Mouse (Mus musculus) MEL-GATA-1-ER (cell line): ENCODE measurements around the gene Rnf212.
"Not testable (repeated sequence)": the region's sequence is repeated elsewhere in the genome, so short reads cannot be mapped to it uniquely, and the experiment has no call there.

Source experiments
- DNase-seq: peaks from one replicate; pipeline ENCODE4 v3.0.0-alpha.2; 2012; ENCODE audit warnings: low read depth; ENCODE audit errors: extremely low read depth

The Rnf212 gene

GRCm38 (mm10) chr5:108774630-108775306 lies at the start of gene Rnf212:
Gene Rnf212 (minus strand): TSS chr5:108774982.
- DNase-seq: no peak

DNA sequence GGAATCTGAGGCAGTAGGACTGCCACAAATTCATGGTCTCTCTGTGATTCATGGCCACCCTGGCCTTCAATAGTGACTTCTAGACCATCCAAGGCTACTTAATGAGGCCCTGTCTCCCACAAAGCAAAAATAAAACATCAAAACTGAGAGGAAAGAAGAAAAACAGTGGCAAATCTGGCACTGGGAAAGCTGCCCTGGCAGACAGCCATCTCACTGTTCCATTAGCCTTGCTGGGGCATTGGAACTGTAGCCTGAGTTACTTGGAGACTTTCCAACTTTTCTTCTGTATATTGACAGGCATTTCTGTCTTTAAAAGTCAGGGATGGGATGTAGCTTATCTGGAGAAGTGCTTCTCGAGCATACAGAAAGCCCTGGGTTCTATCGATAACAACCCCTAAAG lies 48.5 kb upstream of the Rnf212 start:
- DNase-seq: no peak

DNA sequence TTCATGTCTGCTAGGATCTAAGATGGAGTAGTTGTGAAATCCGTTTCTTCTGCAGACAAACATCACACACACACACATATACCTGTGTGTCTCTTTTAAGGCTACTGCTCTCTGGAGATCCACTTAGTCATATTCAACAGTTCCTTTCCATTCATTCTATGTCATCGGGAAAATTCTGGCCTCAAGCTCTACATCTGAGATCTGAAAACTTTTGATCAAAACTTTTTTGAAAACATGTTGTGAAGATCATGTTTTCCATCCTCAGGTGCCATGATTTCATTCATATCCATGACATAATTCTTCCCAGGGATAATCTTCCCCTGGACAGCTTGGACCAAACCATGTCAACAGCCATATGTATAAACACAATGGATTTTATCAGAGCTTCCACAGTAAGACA lies 34.0 kb upstream of the Rnf212 start, which contains the start of gene Vmn2r8:
Vmn2r8 (minus strand) TSS at position 101 of the 400 bp plus-strand sequence.
- DNase-seq: not testable (repeated sequence)

DNA sequence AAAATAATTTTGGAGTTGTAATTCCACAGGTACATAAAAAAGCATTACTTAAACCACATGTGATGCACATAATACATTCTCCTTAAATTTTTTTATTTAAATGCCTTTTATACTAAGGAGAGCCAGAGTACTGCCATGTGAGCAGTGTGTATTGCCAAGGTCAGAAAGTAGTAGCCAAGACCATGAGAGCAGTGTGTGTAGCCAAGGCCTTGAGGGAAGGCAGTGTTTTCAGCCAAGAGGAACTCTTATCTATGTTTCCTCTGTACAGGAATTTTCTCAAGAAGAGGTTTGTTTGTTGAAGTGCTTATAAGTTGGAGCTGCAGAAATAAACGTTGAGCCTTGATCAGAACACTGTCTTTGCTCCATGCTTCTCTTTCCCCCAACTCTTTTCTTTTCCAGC lies 28.9 kb upstream of the Rnf212 start:
- no peak for DNase-seq

DNA sequence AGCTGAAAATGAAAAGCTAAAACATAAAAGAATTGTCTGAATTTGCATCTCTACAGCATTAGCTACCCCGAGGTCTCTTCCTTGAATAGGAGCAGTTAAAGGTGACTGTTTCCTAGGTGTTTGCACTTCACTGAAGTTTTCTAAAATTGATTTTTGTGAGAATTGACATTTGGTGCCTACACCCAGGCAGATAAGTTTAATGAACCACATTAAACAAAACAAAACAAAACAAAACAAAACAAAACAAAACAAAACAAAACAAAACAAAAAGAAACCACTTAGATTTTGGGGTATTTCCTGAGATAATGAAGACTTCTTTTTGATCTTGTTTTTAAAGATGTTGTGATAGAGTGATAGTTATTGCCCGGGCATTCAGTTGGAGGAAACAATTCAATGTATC lies 20.5 kb upstream of the Rnf212 start, which contains the start of gene Tmed11:
Tmed11 (minus strand) TSS at position 101 of the 400 bp plus-strand sequence.
- DNase-seq: not testable (repeated sequence)

DNA sequence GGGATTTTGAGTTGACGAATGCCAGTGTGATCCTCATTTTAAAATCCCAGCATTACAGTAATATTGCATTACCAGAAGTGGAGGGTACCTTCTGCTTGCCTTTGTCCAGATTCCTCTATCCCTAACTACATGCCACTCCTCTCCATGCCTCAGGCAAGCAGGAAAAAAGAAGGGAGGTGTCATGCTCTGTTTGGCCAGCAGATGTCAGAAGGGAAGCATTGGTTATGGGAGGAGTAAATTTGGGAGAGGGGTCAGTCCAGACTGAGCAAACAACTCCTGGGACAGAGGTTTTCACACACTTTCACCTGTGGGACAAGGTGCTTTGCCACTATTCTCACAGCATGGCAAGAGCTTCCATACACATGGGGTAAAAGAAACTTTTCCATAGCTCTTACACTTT lies 15.6 kb upstream of the Rnf212 start:
- DNase-seq: not testable (repeated sequence)

GRCm38 (mm10) chr5:108760002-108760401 lies 14.8 kb downstream of the Rnf212 start:
- DNase-seq: no peak

- peak; percentile 7 for DNase-seq
These were observed 16.4 kb downstream of the Rnf212 start for GRCm38 (mm10) chr5:108758396-108758795.

DNA sequence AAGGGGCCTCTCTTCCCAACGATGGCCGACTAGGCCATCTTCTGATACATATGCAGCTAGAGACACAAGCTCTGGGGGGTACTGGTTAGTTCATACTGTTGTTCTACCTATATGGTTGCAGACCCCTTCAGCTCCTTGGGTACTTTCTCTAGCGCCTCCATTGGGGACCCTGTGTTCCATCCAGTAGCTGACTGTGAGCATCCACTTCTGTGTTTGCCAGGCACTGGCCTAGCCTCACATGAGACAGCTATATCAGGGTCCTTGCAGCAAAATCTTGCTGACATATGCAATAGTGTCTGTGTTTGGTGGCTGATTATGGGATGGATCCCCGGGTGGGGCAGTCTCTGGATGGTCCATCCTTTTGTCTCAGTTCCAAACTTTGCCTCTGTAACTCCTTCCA lies 23.5 kb downstream of the Rnf212 start:
- DNase-seq: not testable (repeated sequence)

GRCm38 (mm10) chr5:108750328-108751210 lies 24.2 kb downstream of the Rnf212 start:
- DNase-seq: peak; percentile 39

GRCm38 (mm10) chr5:108744629-108745028 lies 30.2 kb downstream of the Rnf212 start:
- no peak for DNase-seq

DNA sequence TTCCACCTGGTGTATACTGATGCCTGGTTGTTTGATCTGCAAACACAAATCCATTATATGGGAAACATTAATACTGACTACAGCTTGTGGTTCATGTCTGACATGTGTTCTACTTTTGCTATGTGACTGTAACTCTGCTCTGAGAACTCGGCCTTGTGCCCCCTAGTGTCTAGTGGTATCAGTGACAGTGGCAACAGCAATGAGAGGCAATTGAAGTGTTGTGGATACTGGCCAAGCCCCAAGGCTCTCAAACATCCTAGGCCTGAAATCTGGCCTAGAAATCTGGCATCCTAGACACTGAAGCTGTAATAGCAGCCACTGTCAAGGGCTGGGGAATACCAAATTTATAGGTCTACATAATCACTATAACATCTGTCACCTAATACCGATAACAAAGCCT lies 30.9 kb downstream of the Rnf212 start:
- DNase-seq: peak; percentile 44

- DNase-seq: peak; percentile 12
These were observed 32.2 kb downstream of the Rnf212 start for GRCm38 (mm10) chr5:108742596-108742995.

- no peak for DNase-seq
These were observed 32.9 kb downstream of the Rnf212 start for GRCm38 (mm10) chr5:108741844-108742243.

- DNase-seq: no peak
These were observed 47.4 kb downstream of the Rnf212 start for GRCm38 (mm10) chr5:108727425-108727824.

DNA sequence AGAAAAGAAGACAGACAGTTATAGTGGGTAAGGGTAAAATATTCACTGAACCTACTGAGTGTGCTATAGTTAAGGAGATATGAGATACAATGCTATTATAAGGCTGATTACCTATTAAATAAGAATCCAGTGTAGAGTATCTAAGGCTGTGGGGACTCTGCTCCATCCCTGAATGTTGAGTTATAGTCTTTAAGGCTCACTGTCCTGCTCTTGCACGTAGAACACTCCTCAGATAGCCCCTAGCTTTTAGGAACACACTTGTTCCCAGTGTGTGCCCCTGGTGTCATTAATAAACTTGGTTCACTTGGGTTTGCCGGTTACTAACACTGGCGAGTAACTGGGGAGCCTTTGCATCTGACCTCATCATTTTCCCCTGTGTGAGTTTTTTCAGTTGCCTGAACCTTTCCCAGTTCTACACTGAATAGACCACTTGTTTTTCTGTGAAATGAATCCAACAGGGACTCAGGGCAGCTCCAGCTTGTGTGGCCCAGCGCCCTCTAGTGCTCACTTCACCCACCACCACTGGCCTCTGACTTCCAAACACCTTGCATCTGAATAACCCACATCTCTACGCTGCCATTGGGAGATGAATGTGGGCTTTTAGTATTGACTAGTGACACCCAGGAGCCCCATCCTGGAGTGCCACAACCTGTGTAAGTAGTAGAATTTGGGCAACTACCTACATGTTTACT lies 48.1 kb downstream of the Rnf212 start:
- DNase-seq: peak; percentile 40

DNA sequence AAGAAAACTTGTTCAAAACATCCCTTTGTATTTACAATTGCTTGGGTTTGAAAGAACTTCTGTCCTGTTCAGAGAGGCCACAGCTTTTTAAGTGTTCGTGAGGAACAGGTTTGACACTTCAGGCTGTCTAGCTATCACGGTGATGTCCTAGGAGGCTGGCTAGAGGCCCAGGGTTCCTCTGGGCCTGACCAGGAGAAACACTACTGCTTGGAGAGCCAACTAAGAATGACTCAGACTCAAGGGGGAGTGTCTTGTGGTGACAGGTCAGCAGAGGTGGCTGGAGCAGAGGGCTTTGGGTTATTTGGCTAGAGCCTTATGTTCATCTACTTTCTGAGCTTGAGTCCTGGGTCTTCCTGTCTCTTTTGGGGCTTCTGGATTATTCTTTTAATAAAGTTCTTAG lies 50.8 kb downstream of the Rnf212 start:
- DNase-seq: no peak

DNA sequence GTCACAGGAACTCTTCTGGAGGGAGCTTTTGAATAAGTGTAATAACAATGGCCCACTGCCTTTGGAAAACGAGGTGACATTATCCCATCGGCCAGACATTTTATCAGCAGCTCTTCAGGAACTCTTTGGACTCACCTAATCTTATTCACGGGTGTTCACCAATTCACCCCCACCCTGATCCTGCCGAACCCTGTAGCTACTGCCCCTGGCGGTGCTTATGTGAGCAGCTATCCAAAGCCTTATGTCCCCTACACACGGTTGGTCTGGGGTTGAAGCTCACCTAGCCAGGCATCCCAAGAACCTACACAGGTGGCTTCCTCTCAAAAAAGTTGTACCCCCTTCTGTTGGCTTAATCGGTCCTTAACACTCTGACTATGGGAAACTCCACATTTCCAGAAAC lies 55.0 kb downstream of the Rnf212 start:
- no peak for DNase-seq

- DNase-seq: no peak
These were observed 56.7 kb downstream of the Rnf212 start for GRCm38 (mm10) chr5:108718051-108718450.

DNA sequence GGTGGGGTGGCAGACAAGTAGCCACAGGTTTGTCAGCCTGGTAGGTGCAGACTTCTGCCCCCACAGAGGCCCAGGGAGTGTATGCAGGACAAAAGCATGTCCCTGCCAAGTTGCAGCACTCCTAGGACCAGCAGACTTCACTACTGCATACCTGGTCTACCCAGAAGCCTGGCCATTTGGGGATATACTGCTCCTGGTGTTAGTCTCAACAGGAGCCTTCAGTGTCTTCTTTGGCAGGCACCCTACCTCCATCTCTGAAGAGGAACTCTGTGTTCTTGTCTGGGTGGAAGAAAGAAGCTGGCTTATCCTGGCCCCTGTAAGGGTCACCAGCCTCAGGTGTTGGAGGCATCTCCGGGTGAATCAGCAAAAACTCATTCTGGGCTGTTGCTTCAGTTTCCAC lies 58.8 kb downstream of the Rnf212 start:
- no peak for DNase-seq

- no peak for DNase-seq
These were observed 60.6 kb downstream of the Rnf212 start for GRCm38 (mm10) chr5:108714149-108714548.

DNA sequence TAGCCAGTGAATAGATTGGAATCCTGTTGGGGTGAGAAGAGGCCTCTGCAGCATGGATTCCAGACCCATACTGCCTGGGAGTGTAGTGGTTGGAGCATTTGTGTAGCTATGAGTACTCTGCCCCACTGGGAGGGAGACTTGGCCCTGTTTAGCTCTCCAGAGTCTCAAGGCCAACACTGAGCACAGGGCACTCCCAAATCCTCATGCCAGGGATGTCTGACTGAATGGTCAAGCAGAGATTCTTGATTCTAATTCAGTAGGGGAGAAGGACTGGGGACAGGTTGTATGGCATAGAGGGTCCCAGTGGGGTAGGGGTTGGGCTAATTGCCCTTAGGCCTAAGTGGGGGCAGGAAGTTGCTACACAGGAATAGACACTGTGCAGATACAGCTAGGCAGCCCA lies 61.1 kb downstream of the Rnf212 start:
- no peak for DNase-seq
